Mouse (Mus musculus) lung, postnatal 0 days (tissue): Measurements from ENCODE around the gene Pcid2.

Experiments used
- CTCF ChIP-seq: IDR thresholded peaks from 2 replicates; pipeline ENCODE4 v1.5.1; 2016; ENCODE audit warnings: antibody characterized with exemption, mild to moderate bottlenecking
- EP300 ChIP-seq: IDR thresholded peaks from 2 replicates; pipeline ENCODE4 v1.6.1; 2016; ENCODE audit warnings: antibody characterized with exemption, mild to moderate bottlenecking, control low read depth

DNA sequence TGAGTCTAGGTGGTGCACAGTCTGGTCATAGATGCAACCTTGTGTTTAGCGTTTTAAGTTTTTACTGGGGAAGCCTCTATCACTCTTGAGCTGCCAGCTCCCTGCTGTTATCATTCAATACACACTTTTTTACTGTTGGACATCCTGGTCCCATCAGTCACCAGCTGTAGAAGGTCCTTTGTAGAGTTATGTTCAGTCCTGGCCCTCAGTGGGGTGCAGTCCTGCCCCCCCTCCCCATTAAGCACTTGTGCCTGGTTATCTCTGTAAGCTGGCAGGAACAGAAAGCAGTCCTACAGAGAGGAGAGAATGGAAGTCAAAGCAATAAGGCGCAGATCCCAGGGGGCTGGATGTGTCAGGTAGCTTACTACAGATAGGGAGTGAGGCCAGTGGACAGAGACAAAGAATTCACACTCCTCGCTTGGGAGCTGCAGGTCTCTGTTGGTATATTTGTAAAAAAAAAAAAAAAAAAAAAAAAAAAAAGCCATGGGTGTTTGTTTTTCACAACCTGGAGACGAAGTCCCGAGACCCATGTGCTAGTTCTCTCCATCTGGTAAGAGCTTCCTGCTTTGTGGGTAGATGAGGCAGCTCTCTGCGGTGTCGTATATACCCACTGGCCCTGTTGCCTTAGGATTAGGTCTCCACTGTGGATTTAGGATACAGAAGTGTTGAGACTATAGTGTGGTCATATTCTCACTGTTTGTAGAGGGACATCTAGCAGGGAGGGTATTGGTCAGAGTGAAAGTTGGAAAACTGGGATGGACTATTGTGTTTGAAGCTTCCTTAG lies 15.8 kb upstream of the Pcid2 start:
- TF ChIP-seq CTCF (no peak), EP300 (no peak)
